Mouse (Mus musculus): ENCODE data around the gene Samm50. TPM values are rescaled to one million over a fixed set of nuclear protein-coding genes. Genes with fewer than 3 reads are reported as not detected.

The Samm50 gene
- polyA plus RNA-seq, 1 experiment = 53.4 TPM

Other genes starting within 250 kb of the Samm50 start
- gene Efcab6, start 126.9 kb upstream of the Samm50 start, polyA plus RNA-seq (2012; rRNA removed) = 7.6 and 9.6 TPM in 2 replicates
- 326 and 363 TPM in 2 replicates for gene Sult4a1, start 86.5 kb upstream of the Samm50 start, polyA plus RNA-seq (2012; rRNA removed)
- gene Pnpla5, start 69.1 kb upstream of the Samm50 start, polyA plus RNA-seq (2012; rRNA removed) = 0.04 TPM in 1 of 2 replicates, not detected in the other
- 18.3 and 21.6 TPM in 2 replicates for gene Pnpla3, start 24.4 kb upstream of the Samm50 start, polyA plus RNA-seq (2012; rRNA removed)
- 16.2 and 17.0 TPM in 2 replicates for gene Parvb, start 39.8 kb downstream of the Samm50 start, polyA plus RNA-seq (2012; rRNA removed)
- 5.0 and 5.4 TPM in 2 replicates for gene Parvg, start 131.8 kb downstream of the Samm50 start, polyA plus RNA-seq (2012; rRNA removed)

All from frontal cortex, adult 2 months (tissue).